Mouse (Mus musculus) midbrain, embryonic 12.5 days (tissue): ENCODE measurements at regions not wholly inside any gene's neighbourhood (a gene's known extent, or its start where the extent isn't known, plus 50 kb on each side); places are given as distances from the start of the nearest gene placed in this dataset.

Experiments
- ATAC-seq: fragments of 200-750 bp; cut with Nextera tagmentation; 2 replicates; pipeline ENCODE4 v1.8.0; 2017; ENCODE audit warnings: low read depth, moderate TSS enrichment, moderate library complexity; ENCODE audit not compliant: low FRiP score
- H3K27ac ChIP-seq: fragments of 300-500 bp; sonication (generic); replicated peaks from 2 replicates; pipeline ENCODE4 v1.5.1; 2016; ENCODE audit warnings: mild to moderate bottlenecking
- H3K27me3 ChIP-seq: fragments of 300-500 bp; sonication (generic); 2 replicates; pipeline ENCODE4 v1.6.1; 2016; ENCODE audit warnings: mild to moderate bottlenecking
- H3K36me3 ChIP-seq: fragments of 300-500 bp; sonication (generic); 2 replicates; pipeline ENCODE4 v1.6.1; 2016
- H3K4me1 ChIP-seq: fragments of 300-500 bp; sonication (generic); 2 replicates; pipeline ENCODE4 v1.6.1; 2016
- H3K4me2 ChIP-seq: fragments of 300-500 bp; sonication (generic); replicated peaks from 2 replicates; pipeline ENCODE4 v1.6.1; 2016; ENCODE audit warnings: mild to moderate bottlenecking, moderate library complexity
- H3K4me3 ChIP-seq: fragments of 300-500 bp; sonication (generic); 2 replicates; pipeline ENCODE4 v1.5.1; 2016; ENCODE audit warnings: mild to moderate bottlenecking
- H3K9ac ChIP-seq: fragments of 300-500 bp; sonication (generic); replicated peaks from 2 replicates; pipeline ENCODE4 v1.6.1; 2016; ENCODE audit warnings: mild to moderate bottlenecking, moderate library complexity
- H3K9me3 ChIP-seq: fragments of 300-500 bp; sonication (generic); 2 replicates; pipeline ENCODE4 v1.6.1; 2016; ENCODE audit warnings: mild to moderate bottlenecking
- WGBS: fragments of 180-500 bp; shearing (Covaris S2); methylation state at CpG from one replicate; pipeline ENCODE4 v1.1.7; 2016; 5-methylcytosine and 5-hydroxymethylcytosine counted together

- WGBS = 74% methylated on average over 4 of the region's 4 CpGs
Measured at GRCm38 (mm10) chr7:145001503-145002084, 61.9 kb upstream of the Ccnd1 start.

GRCm38 (mm10) chr7:144999741-145000140, 60.0 kb upstream of the Ccnd1 start:
- H3K27me3 ChIP-seq = no peaks in the 10 kb centered on the region
- 67% methylated on average over 3 of the region's 3 CpGs for WGBS
- no peak overlapping the region for H3K27ac ChIP-seq
- no peaks in the 10 kb centered on the region for H3K4me1 ChIP-seq
- H3K36me3 ChIP-seq = no peaks in the 10 kb centered on the region
- no peak overlapping the region for H3K9ac ChIP-seq
- no peak overlapping the region for H3K4me2 ChIP-seq
- ATAC-seq = no peak
- 0 out of 2 replicates have a peak, but pooled peaks cover 3% of the 10 kb centered on the region for H3K9me3 ChIP-seq
- H3K4me3 ChIP-seq = no peak overlapping the region

More at GRCm38 (mm10) chr7:145001503-145002084, 61.9 kb upstream of the Ccnd1 start:
- ATAC-seq = no peak
- no peak overlapping the region for H3K9ac ChIP-seq
- H3K27me3 ChIP-seq = no peaks in the 10 kb centered on the region
- 0 out of 2 replicates have a peak, but pooled peaks cover 3% of the 10 kb centered on the region for H3K9me3 ChIP-seq
- H3K4me1 ChIP-seq = no peaks in the 10 kb centered on the region
- H3K36me3 ChIP-seq = no peaks in the 10 kb centered on the region
- H3K4me3 ChIP-seq = no peak overlapping the region
- no peak overlapping the region for H3K27ac ChIP-seq
- H3K4me2 ChIP-seq = no peak overlapping the region

GRCm38 (mm10) chr7:144996847-144997246, 57.1 kb upstream of the Ccnd1 start:
- Histone ChIP-seq H3K9ac (no peak overlapping the region), H3K27me3 (no peaks in the 10 kb centered on the region), H3K9me3 (no peaks in the 10 kb centered on the region), H3K36me3 (no peaks in the 10 kb centered on the region), H3K4me3 (no peak overlapping the region), H3K4me1 (no peaks in the 10 kb centered on the region), H3K4me2 (no peak overlapping the region), H3K27ac (no peak overlapping the region)
- ATAC-seq = no peak
- 58% methylated on average over 3 of the region's 3 CpGs for WGBS

- 78% methylated on average over 4 of the region's 4 CpGs for WGBS
- Histone ChIP-seq H3K4me3 (no peak overlapping the region), H3K27ac (no peak overlapping the region), H3K4me2 (no peak overlapping the region), H3K9me3 (no peaks in the 10 kb centered on the region), H3K9ac (no peak overlapping the region), H3K36me3 (no peaks in the 10 kb centered on the region), H3K4me1 (no peaks in the 10 kb centered on the region), H3K27me3 (no peaks in the 10 kb centered on the region)
- ATAC-seq = no peak
Measured at GRCm38 (mm10) chr7:144994229-144994628, 54.5 kb upstream of the Ccnd1 start.

- no peaks in the 10 kb centered on the region for H3K36me3 ChIP-seq
- H3K9ac ChIP-seq = no peak overlapping the region
- H3K4me3 ChIP-seq = no peak overlapping the region
- ATAC-seq = no peak
- H3K4me1 ChIP-seq = no peaks in the 10 kb centered on the region
- H3K9me3 ChIP-seq = no peaks in the 10 kb centered on the region
- no peak overlapping the region for H3K4me2 ChIP-seq
- no peak overlapping the region for H3K27ac ChIP-seq
- H3K27me3 ChIP-seq = no peaks in the 10 kb centered on the region
- 81% methylated on average over 4 of the region's 4 CpGs for WGBS
Measured at GRCm38 (mm10) chr7:144993566-144993965, 53.8 kb upstream of the Ccnd1 start.

GRCm38 (mm10) chr7:144991760-144992159, 52.0 kb upstream of the Ccnd1 start:
- Histone ChIP-seq H3K27me3 (no peaks in the 10 kb centered on the region), H3K4me2 (no peak overlapping the region), H3K9me3 (no peaks in the 10 kb centered on the region), H3K4me3 (no peak overlapping the region), H3K4me1 (no peaks in the 10 kb centered on the region), H3K27ac (no peak overlapping the region), H3K9ac (no peak overlapping the region), H3K36me3 (no peaks in the 10 kb centered on the region)
- no peak for ATAC-seq
- 100% methylated on average over 1 of the region's 1 CpGs for WGBS
